Mouse (Mus musculus) lung, embryonic 14.5 days (tissue): ENCODE data around the gene Mapk14. TPM values are rescaled to one million over a fixed set of nuclear protein-coding genes. Genes with fewer than 3 reads are reported as not detected.

Source experiments
- ATAC-seq: fragments of 200-750 bp; cut with Nextera tagmentation; 2 replicates; pipeline ENCODE4 v1.8.0; 2017; ENCODE audit warnings: mild to moderate bottlenecking, moderate TSS enrichment, moderate library complexity; ENCODE audit not compliant: insufficient read depth
- DNase-seq: peaks from one replicate; pipeline ENCODE4 v3.0.0-alpha.2; 2015
- H3K27ac ChIP-seq: fragments of 300-500 bp; sonication (generic); 2 replicates; pipeline ENCODE4 v1.5.1; 2014; ENCODE audit warnings: low read depth, mild to moderate bottlenecking, moderate library complexity
- H3K27me3 ChIP-seq: fragments of 300-500 bp; sonication (generic); 2 replicates; pipeline ENCODE4 v1.6.1; 2014; ENCODE audit warnings: low read length, control low read depth; ENCODE audit not compliant: insufficient read depth
- H3K36me3 ChIP-seq: fragments of 300-500 bp; sonication (generic); 2 replicates; pipeline ENCODE4 v1.6.1; 2014; ENCODE audit warnings: control low read depth; ENCODE audit not compliant: insufficient read depth
- H3K4me1 ChIP-seq: fragments of 300-500 bp; sonication (generic); 2 replicates; pipeline ENCODE4 v1.6.1; 2014; ENCODE audit warnings: antibody characterized with exemption, control low read depth; ENCODE audit not compliant: insufficient read depth
- H3K4me2 ChIP-seq: fragments of 300-500 bp; sonication (generic); 2 replicates; pipeline ENCODE4 v1.6.1; 2014; ENCODE audit warnings: mild to moderate bottlenecking
- H3K4me3 ChIP-seq: fragments of 300-500 bp; sonication (generic); 2 replicates; pipeline ENCODE4 v1.5.1; 2014; ENCODE audit warnings: low read depth, low read length
- H3K9ac ChIP-seq: fragments of 300-500 bp; sonication (generic); 2 replicates; pipeline ENCODE4 v1.6.1; 2014
- H3K9me3 ChIP-seq: fragments of 300-500 bp; sonication (generic); 2 replicates; pipeline ENCODE4 v1.6.1; 2016; ENCODE audit warnings: low read depth, low read length, control low read depth
- CTCF ChIP-seq: IDR thresholded peaks from 2 replicates; pipeline ENCODE4 v1.5.1; 2016; ENCODE audit warnings: antibody characterized with exemption, low read depth
- WGBS: fragments of 180-500 bp; shearing (Covaris S2); extraction: QIAGEN DNeasy Blood & Tissue Kit; methylation state at CpG from one replicate; pipeline ENCODE4 v1.1.7; 2014; 5-methylcytosine and 5-hydroxymethylcytosine counted together
- polyA plus RNA-seq: library from polyadenylated mRNA; unstranded; fragments of >200 nt; fragmentation: Nextera tagmentation; extraction: Ambion mirVana; gene quantifications from 2 replicates; pipeline ENCODE4 v1.2.1, GENCODE M21; 2014

The Mapk14 gene
- polyA plus RNA-seq, 1 experiment from 2014 or later: 77.4 TPM

- ATAC-seq (no peak), DNase-seq (no peak)
- Histone ChIP-seq H3K9ac (no peak overlapping the region), H3K4me1 (no peaks in the 10 kb centered on the region), H3K4me2 (no peak overlapping the region), H3K36me3 (0 out of 2 replicates have a peak, but pooled peaks cover 8% of the 10 kb centered on the region), H3K4me3 (no peak overlapping the region), H3K27ac (no peak overlapping the region), H3K27me3 (no peaks in the 10 kb centered on the region), H3K9me3 (no peaks in the 10 kb centered on the region)
- TF ChIP-seq CTCF: no peak
- 52% methylated on average over 1 of the region's 1 CpGs for WGBS
Measured at GRCm38 (mm10) chr17:28706697-28707096, 15.6 kb downstream of the Mapk14 start.

- no peak overlapping the region for H3K4me2 ChIP-seq
- no peak overlapping the region for H3K27ac ChIP-seq
- no peak overlapping the region for H3K9ac ChIP-seq
- no peak for TF ChIP-seq CTCF
- DNase-seq (no peak), ATAC-seq (no peak)
- H3K9me3 ChIP-seq: no peaks in the 10 kb centered on the region
- WGBS: 81% methylated on average over 3 of the region's 3 CpGs
- no peaks in the 10 kb centered on the region for H3K27me3 ChIP-seq
- H3K4me3 ChIP-seq: no peak overlapping the region
- H3K4me1 ChIP-seq: no peaks in the 10 kb centered on the region
- 0 out of 2 replicates have a peak, but pooled peaks cover 8% of the 10 kb centered on the region for H3K36me3 ChIP-seq
Measured at GRCm38 (mm10) chr17:28707136-28707627, 16.1 kb downstream of the Mapk14 start.

GRCm38 (mm10) chr17:28707816-28708215 lies 16.7 kb downstream of the Mapk14 start:
- ATAC-seq: no peak
- H3K4me2 ChIP-seq: no peak overlapping the region
- no peak overlapping the region for H3K9ac ChIP-seq
- H3K4me1 ChIP-seq: no peaks in the 10 kb centered on the region
- DNase-seq: no peak
- 67% methylated on average over 2 of the region's 2 CpGs for WGBS
- TF ChIP-seq CTCF: no peak
- 0 out of 2 replicates have a peak, but pooled peaks cover 8% of the 10 kb centered on the region for H3K36me3 ChIP-seq
- H3K9me3 ChIP-seq: no peaks in the 10 kb centered on the region
- H3K27ac ChIP-seq: no peak overlapping the region
- no peak overlapping the region for H3K4me3 ChIP-seq
- H3K27me3 ChIP-seq: no peaks in the 10 kb centered on the region

- no peak for ATAC-seq
Measured at GRCm38 (mm10) chr17:28708989-28709388, 17.9 kb downstream of the Mapk14 start.

GRCm38 (mm10) chr17:28709552-28710290 lies 18.6 kb downstream of the Mapk14 start:
- DNase-seq (no peak), ATAC-seq (no peak)
- no peaks in the 10 kb centered on the region for H3K9me3 ChIP-seq
- H3K9ac ChIP-seq: no peak overlapping the region
- H3K36me3 ChIP-seq: peaks cover 21% of the 10 kb centered on the region
- no peak for TF ChIP-seq CTCF
- no peaks in the 10 kb centered on the region for H3K27me3 ChIP-seq
- no peak overlapping the region for H3K4me2 ChIP-seq
- H3K27ac ChIP-seq: no peak overlapping the region
- WGBS: 78% methylated on average over 8 of the region's 8 CpGs
- H3K4me3 ChIP-seq: no peak overlapping the region
- H3K4me1 ChIP-seq: no peaks in the 10 kb centered on the region

More at GRCm38 (mm10) chr17:28708989-28709388, 17.9 kb downstream of the Mapk14 start:
- Histone ChIP-seq H3K9ac (no peak overlapping the region), H3K9me3 (no peaks in the 10 kb centered on the region), H3K27me3 (no peaks in the 10 kb centered on the region), H3K4me2 (no peak overlapping the region), H3K36me3 (peaks cover 14% of the 10 kb centered on the region; the same call in 1 of the 2 replicates), H3K4me1 (no peaks in the 10 kb centered on the region), H3K4me3 (no peak overlapping the region), H3K27ac (no peak overlapping the region)
- 23% methylated on average over 2 of the region's 2 CpGs for WGBS
- TF ChIP-seq CTCF: no peak
- no peak for DNase-seq

- Histone ChIP-seq H3K9me3 (no peaks in the 10 kb centered on the region), H3K4me3 (no peak overlapping the region), H3K4me2 (no peak overlapping the region), H3K36me3 (peaks cover 21% of the 10 kb centered on the region), H3K27me3 (no peaks in the 10 kb centered on the region), H3K27ac (no peak overlapping the region), H3K4me1 (no peaks in the 10 kb centered on the region), H3K9ac (no peak overlapping the region)
- TF ChIP-seq CTCF: no peak
- ATAC-seq (no peak), DNase-seq (no peak)
- WGBS: 88% methylated on average over 8 of the region's 8 CpGs
Measured at GRCm38 (mm10) chr17:28710291-28710688, 19.2 kb downstream of the Mapk14 start.

- Histone ChIP-seq H3K4me2 (no peak overlapping the region), H3K27ac (no peak overlapping the region), H3K4me3 (no peak overlapping the region), H3K36me3 (peaks cover 29% of the 10 kb centered on the region), H3K27me3 (no peaks in the 10 kb centered on the region), H3K9ac (no peak overlapping the region), H3K9me3 (no peaks in the 10 kb centered on the region), H3K4me1 (no peaks in the 10 kb centered on the region)
- DNase-seq (no peak), ATAC-seq (no peak)
- TF ChIP-seq CTCF: no peak
- WGBS: 90% methylated on average over 6 of the region's 6 CpGs
Measured at GRCm38 (mm10) chr17:28711237-28711636, 20.1 kb downstream of the Mapk14 start.
